Mouse (Mus musculus) intestine, embryonic 14.5 days (tissue): ENCODE measurements around the gene Zfp933. TPM values are rescaled to one million over a fixed set of nuclear protein-coding genes. Genes with fewer than 3 reads are reported as not detected.
A peak's percentile ranks its signal among the peaks of the same experiment; 100 is the strongest.
"Not testable (repeated sequence)": the region's sequence is repeated elsewhere in the genome, so short reads cannot be mapped to it uniquely, and the experiment has no call there.

ENCODE experiments used
- ATAC-seq: fragments of 200-750 bp; cut with Nextera tagmentation; replicated peaks from 2 replicates; pipeline ENCODE4 v1.8.0; 2017; ENCODE audit warnings: low read depth, moderate number of reproducible peaks, moderate TSS enrichment, moderate library complexity; ENCODE audit not compliant: low FRiP score, low TSS enrichment
- DNase-seq: peaks from one replicate; pipeline ENCODE4 v3.0.0-alpha.2; 2018; ENCODE audit warnings: low spot score
- H3K27ac ChIP-seq: fragments of 300-500 bp; sonication (generic); 2 replicates; pipeline ENCODE4 v1.5.1; 2014; ENCODE audit warnings: low read depth, mild to moderate bottlenecking, control low read depth
- H3K27me3 ChIP-seq: fragments of 300-500 bp; sonication (generic); replicated peaks from 2 replicates; pipeline ENCODE4 v1.6.1; 2014; ENCODE audit warnings: low read length, control low read depth; ENCODE audit not compliant: control insufficient read depth, insufficient read depth
- H3K36me3 ChIP-seq: fragments of 300-500 bp; sonication (generic); 2 replicates; pipeline ENCODE4 v1.6.1; 2014; ENCODE audit warnings: low read length, control low read depth; ENCODE audit not compliant: control insufficient read depth, insufficient read depth
- H3K4me1 ChIP-seq: fragments of 300-500 bp; sonication (generic); replicated peaks from 2 replicates; pipeline ENCODE4 v1.6.1; 2014; ENCODE audit warnings: low read length, control low read depth, mixed read lengths; ENCODE audit not compliant: control insufficient read depth, insufficient read depth
- H3K4me2 ChIP-seq: fragments of 300-500 bp; sonication (generic); 2 replicates; pipeline ENCODE4 v1.6.1; 2014; ENCODE audit warnings: low read length
- H3K4me3 ChIP-seq: fragments of 300-500 bp; sonication (generic); 2 replicates; pipeline ENCODE4 v1.5.1; 2014; ENCODE audit warnings: low read depth, low read length, control low read depth, mixed read lengths
- H3K9ac ChIP-seq: fragments of 300-500 bp; sonication (generic); 2 replicates; pipeline ENCODE4 v1.6.1; 2014; ENCODE audit warnings: mild to moderate bottlenecking, low read length
- H3K9me3 ChIP-seq: fragments of 300-500 bp; sonication (generic); 2 replicates; pipeline ENCODE4 v1.6.1; 2016; ENCODE audit warnings: low read length, control low read depth; ENCODE audit not compliant: control insufficient read depth
- WGBS: fragments of 180-500 bp; shearing (Covaris S2); extraction: QIAGEN DNeasy Blood & Tissue Kit; methylation state at CpG from one replicate; pipeline ENCODE4 v1.1.7; 2014; 5-methylcytosine and 5-hydroxymethylcytosine counted together
- polyA plus RNA-seq: library from polyadenylated mRNA; unstranded; fragments of >200 nt; fragmentation: Nextera tagmentation; extraction: Ambion mirVana; gene quantifications from 2 replicates; pipeline ENCODE4 v1.2.1, GENCODE M21; 2014

The Zfp933 gene
- polyA plus RNA-seq, 1 experiment from 2014 or later, result 4.7 TPM

DNA sequence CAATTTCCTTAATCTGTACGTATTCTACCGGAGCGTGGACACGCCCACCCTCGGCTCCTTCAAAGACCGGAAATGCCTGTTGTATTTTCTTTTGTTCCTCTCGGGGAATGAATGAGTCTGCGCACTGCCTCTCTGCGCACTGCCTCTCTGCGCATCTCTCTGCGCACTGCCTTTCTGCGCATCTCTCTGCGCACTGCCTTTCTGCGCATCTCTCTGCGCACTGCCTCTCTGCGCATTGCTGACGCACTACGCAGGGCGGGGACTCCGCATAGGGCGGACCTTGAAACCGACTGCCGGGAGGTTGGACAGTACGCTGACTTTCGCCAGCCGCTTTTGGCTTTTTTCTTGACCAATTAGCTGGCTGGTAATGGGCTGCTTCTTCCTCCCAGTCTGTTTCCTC lies 8.9 kb downstream of the Zfp933 start:
- H3K36me3 ChIP-seq, result peaks cover 25% of the 10 kb centered on the region
- not testable (repeated sequence) for H3K4me1 ChIP-seq, H3K9ac ChIP-seq, H3K27me3 ChIP-seq, DNase-seq, H3K4me3 ChIP-seq, H3K27ac ChIP-seq, H3K4me2 ChIP-seq, ATAC-seq
- 100% methylated on average over 7 of the region's 26 CpGs for WGBS
- peaks cover 26% of the 10 kb centered on the region for H3K9me3 ChIP-seq

DNA sequence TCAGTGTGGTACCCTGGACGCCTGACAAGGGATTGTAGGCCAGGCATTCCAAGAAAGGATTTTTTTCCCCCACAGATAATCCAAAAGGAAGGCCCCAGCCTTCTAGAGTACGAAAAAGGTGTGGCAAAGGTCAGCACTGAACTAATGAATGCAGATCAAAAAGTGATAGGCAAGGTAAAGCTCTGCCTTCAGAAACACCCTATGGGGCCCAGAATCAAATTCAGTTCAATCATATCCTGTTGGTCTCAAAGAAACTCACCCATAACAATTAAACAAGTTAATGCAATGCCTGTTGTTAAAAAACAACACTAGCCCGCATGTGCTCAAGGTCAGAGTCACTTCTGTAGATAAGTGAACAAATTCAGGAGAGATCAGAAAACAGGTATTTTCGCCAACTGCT lies 23.8 kb downstream of the Zfp933 start:
- DNase-seq (no peak), ATAC-seq (no peak)
- H3K9me3 ChIP-seq, result peaks cover 64% of the 10 kb centered on the region
- 95% methylated on average over 4 of the region's 4 CpGs for WGBS
- no peak overlapping the region for H3K4me3 ChIP-seq
- no peak overlapping the region for H3K27ac ChIP-seq
- H3K4me1 ChIP-seq, result no peaks in the 10 kb centered on the region
- H3K27me3 ChIP-seq, result no peaks in the 10 kb centered on the region
- no peak overlapping the region for H3K4me2 ChIP-seq
- H3K9ac ChIP-seq, result no peak overlapping the region
- H3K36me3 ChIP-seq, result peaks cover 37% of the 10 kb centered on the region

DNA sequence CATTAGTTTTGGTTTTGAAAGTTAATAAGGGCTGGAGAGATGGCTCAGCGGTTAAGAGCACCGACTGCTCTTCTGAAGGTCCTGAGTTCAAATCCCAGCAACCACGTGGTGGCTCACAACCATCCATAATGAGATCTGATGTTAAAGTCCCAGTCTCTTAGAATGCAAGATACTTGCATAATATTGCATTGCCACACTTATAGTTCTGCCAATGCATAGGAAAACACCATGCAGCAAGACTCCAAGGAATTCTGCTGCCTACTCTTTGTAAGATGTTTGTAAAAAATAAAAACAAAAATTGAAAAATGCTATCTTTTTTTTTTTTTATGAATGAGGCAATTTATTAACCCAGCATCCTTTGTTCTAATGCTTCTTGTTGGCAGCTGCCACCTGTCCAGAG lies 26.8 kb downstream of the Zfp933 start:
- DNase-seq, H3K4me3 ChIP-seq, H3K9ac ChIP-seq, H3K27me3 ChIP-seq, ATAC-seq, H3K27ac ChIP-seq, H3K4me1 ChIP-seq, H3K4me2 ChIP-seq: not testable (repeated sequence)
- Histone ChIP-seq H3K9me3 (peaks cover 45% of the 10 kb centered on the region), H3K36me3 (peaks cover 14% of the 10 kb centered on the region)
- 80% methylated on average over 3 of the region's 3 CpGs for WGBS

DNA sequence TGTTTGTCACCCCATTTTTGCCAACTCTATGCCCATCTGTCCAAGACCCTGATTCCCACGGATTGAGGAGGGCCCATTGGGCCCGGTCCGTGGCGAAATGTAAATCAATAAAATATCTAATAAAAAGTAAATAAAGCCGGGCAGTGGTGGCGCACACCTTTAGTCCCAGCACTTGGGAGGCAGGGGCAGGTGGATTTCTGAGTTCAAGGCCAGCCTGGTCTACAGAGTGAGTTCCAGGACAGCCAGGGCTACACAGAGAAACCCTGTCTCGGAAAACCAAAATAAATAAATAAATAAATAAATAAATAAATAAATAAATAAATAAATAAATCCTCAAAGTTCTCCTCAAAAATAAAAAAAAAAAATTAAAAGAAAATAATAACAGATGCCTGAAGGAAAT lies 28.5 kb downstream of the Zfp933 start:
- not testable (repeated sequence) for H3K4me3 ChIP-seq, H3K27ac ChIP-seq, H3K4me1 ChIP-seq, DNase-seq, H3K9ac ChIP-seq, H3K36me3 ChIP-seq, ATAC-seq, H3K4me2 ChIP-seq, H3K27me3 ChIP-seq
- WGBS, result 81% methylated on average over 7 of the region's 7 CpGs
- H3K9me3 ChIP-seq, result peaks cover 34% of the 10 kb centered on the region

DNA sequence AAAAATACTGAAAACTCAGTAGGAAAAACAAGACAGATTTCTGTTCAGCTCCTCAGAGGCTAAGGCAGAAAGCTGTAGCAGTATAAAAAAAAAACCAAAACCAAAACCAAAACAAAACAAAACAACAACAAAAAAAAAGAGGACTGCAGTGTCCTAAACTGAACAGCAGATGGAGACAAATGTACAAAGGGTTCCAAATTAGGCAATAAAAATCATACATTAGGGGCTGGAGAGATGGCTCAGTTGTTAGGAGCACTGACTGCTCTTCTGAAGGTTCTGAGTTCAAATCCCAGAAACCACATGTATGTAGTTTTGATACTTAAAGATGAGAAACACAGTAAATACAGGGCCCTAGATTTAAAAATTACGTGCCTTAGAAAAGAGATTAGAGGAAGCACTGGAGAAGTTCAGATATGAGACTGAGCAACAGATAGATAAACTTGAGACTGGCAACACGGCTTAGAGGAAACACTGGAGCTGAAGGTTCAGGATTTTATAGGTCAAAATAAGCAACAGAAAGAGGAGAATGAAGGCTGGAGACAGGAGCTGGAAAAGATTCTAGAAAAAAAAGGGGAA lies 33.5 kb downstream of the Zfp933 start:
- Histone ChIP-seq H3K27ac (no peak overlapping the region), H3K4me2 (no peak overlapping the region), H3K27me3 (no peaks in the 10 kb centered on the region), H3K9ac (no peak overlapping the region), H3K4me1 (no peaks in the 10 kb centered on the region), H3K36me3 (no peaks in the 10 kb centered on the region), H3K4me3 (no peak overlapping the region), H3K9me3 (peaks cover 8% of the 10 kb centered on the region; the same call in 1 of the 2 replicates)
- ATAC-seq (no peak), DNase-seq (no peak)
- 83% methylated on average over 2 of the region's 2 CpGs for WGBS

DNA sequence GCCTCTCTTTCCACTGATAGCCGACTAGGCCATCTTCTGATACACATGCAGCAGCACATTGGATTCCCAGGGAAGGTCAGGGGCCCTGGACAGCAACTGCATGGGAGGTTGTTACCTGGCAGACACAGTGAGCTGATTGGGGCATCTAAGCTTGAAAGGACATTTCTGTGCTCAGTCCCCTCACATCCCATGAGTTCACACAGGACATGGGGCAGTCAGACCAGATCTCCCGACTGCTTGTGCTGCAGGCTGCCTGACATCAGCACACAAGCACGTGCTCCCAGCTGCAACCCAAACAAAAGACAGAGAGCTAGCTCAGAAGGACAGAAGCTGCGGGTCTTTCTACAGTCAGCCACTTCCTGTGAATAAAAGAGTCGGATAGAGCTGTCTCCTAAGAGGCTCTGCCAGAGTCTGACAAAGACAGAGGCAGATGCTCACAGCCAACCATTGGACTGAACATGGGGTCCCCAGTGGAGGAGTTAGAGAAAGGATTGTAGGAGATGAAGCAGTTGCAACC lies 34.9 kb downstream of the Zfp933 start:
- Histone ChIP-seq H3K4me3 (no peak overlapping the region), H3K4me2 (no peak overlapping the region), H3K9ac (no peak overlapping the region), H3K27ac (no peak overlapping the region), H3K4me1 (no peaks in the 10 kb centered on the region), H3K9me3 (peaks cover 3% of the 10 kb centered on the region; the same call in 1 of the 2 replicates), H3K36me3 (no peaks in the 10 kb centered on the region), H3K27me3 (no peaks in the 10 kb centered on the region)
- DNase-seq (no peak), ATAC-seq (no peak)
- WGBS, result 45% methylated on average over 5 of the region's 5 CpGs

DNA sequence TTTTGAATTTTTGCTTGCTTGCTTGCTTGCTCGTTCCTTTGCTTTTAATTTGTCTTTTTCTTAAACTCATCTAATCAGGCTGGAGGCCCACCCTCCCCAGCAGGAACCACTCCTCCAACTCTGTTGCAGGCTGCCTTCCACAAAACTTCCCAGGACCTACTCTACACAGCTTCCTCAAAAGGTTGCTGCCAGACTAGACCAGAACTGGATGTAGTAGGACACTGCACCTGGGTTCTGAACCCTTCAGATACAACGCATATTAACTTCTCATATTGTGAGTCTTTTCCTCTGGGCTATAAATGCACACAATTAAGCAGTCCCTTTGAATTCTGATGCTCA lies 38.2 kb downstream of the Zfp933 start:
- not testable (repeated sequence) for H3K27me3 ChIP-seq, H3K9ac ChIP-seq, DNase-seq, H3K4me1 ChIP-seq, H3K36me3 ChIP-seq, H3K9me3 ChIP-seq, ATAC-seq
- Histone ChIP-seq H3K27ac (0 out of 2 replicates have a peak overlapping the region, but pooled peaks have one; percentile 54), H3K4me3 (peak overlapping the region; percentile 41), H3K4me2 (peak overlapping the region; percentile 51)
- WGBS, result 61% methylated on average over 2 of the region's 2 CpGs

DNA sequence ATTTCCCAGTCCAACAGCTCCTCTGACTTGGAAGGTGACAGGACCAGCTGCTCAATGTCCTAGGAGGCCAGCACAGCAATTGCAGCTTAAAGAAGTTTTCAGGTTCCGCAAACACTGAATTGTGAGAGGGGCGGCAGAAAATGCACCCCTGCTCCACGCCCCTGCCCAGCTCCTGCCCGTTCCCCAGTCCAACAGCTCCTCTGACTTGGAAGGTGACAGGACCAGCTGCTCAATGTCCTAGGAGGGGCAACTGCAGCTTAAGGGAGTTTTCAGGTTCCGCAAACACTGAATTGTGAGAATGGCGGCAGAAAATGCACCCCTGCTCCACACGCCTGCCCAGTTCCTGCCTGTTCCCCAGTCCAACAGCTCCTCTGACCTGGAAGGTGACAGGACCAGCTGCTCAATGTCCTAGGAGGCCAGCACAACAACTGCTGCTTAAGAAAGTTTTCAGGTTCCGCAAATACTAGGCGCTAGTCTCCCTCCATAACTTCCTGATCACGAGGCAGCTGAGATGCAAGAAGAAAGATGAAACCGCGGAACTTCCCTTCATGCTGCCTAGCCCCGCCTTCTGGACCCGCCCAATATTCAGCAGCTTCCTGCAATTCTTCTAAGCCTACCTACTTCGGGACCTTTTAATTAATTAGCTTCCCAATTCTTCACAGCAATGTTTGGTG lies 38.7 kb downstream of the Zfp933 start, which contains the start of gene Zfp984:
Gene Zfp984, minus strand, starts transcription at position 497 of the 674 bp plus-strand sequence.
- H3K9ac ChIP-seq, result peak within 1 kb of the TSS; percentile 41
- H3K4me2 ChIP-seq, result peak within 1 kb of the TSS; percentile 51
- H3K27me3 ChIP-seq, H3K4me1 ChIP-seq, H3K36me3 ChIP-seq, H3K9me3 ChIP-seq: not testable (repeated sequence)
- ATAC-seq (peak; percentile 88), DNase-seq (peak; percentile 71)
- H3K4me3 ChIP-seq, result peak within 1 kb of the TSS; percentile 41
- H3K27ac ChIP-seq, result peak within 1 kb of the TSS; percentile 54; the same call in 1 of the 2 replicates
- WGBS, result 9% methylated on average over 15 of the region's 15 CpGs

DNA sequence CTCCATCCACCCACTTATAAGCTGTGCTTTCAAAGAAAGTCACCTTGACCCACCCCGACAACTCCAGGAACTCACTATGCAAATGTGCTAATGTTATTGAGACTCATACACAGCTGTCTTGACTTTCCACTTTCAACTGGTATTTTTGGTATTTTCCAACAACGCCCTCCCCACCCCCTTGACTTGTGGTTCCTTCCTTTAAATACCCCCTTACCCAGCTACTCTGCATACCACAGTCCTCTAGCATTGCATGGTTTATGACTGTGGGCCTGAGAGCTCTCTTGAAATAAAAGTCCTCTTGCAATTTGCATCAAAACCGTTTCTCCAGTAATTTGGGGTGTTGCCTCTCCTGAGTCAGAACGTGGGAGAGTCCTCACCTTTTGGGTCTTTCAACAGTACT lies 39.7 kb downstream of the Zfp933 start:
- not testable (repeated sequence) for ATAC-seq

More for the DNA sequence above, 39.7 kb downstream of the Zfp933 start:
- 72% methylated on average over 4 of the region's 4 CpGs for WGBS
- H3K27ac ChIP-seq, H3K4me1 ChIP-seq, H3K27me3 ChIP-seq, H3K36me3 ChIP-seq, H3K9me3 ChIP-seq, DNase-seq, H3K9ac ChIP-seq: not testable (repeated sequence)
- Histone ChIP-seq H3K4me2 (peak overlapping the region; percentile 51), H3K4me3 (peak overlapping the region; percentile 41)
